Mouse (Mus musculus) adrenal gland, adult 8-10 months (tissue): Measurements from ENCODE around the gene Samd4b. TPM values are rescaled to one million over a fixed set of nuclear protein-coding genes. Genes with fewer than 3 reads are reported as not detected.
A peak's percentile ranks its signal among the peaks of the same experiment; 100 is the strongest.
"Not testable (repeated sequence)": the region's sequence is repeated elsewhere in the genome, so short reads cannot be mapped to it uniquely, and the experiment has no call there.

ENCODE experiments used
- DNase-seq: peaks from one replicate; pipeline ENCODE4 v3.0.0; 2022
- total RNA-seq, 4 experiments: library from RNA; stranded (reverse); gene quantifications; 2 replicates each; pipeline ENCODE4 v1.2.4; 2022

Gene Samd4b
- 10 to 100 TPM; 62.4 to 83.9 (median 73.4) TPM for total RNA-seq

GRCm38 (mm10) chr7:28597642-28598446 lies at the start of gene Samd4b, which contains the start of gene Pak4:
TSS of gene Samd4b (minus strand) at chr7:28598144.
TSS of gene Pak4 (minus strand) at chr7:28598185.
- peak; percentile 99 for DNase-seq

GRCm38 (mm10) chr7:28647016-28647415 lies 49.1 kb upstream of the Samd4b start:
- no peak for DNase-seq

GRCm38 (mm10) chr7:28645947-28646475 lies 48.1 kb upstream of the Samd4b start:
- DNase-seq, result no peak

GRCm38 (mm10) chr7:28645366-28645765 lies 47.4 kb upstream of the Samd4b start:
- no peak for DNase-seq

GRCm38 (mm10) chr7:28641546-28641945 lies 43.6 kb upstream of the Samd4b start:
- no peak for DNase-seq

GRCm38 (mm10) chr7:28637511-28637910 lies 39.6 kb upstream of the Samd4b start:
- DNase-seq, result no peak

GRCm38 (mm10) chr7:28634128-28634527 lies 36.2 kb upstream of the Samd4b start:
- DNase-seq, result no peak

- no peak for DNase-seq
Observed at GRCm38 (mm10) chr7:28631073-28631472, 33.1 kb upstream of the Samd4b start, which contains the start of gene Acp7. TSS of gene Acp7 (minus strand) at chr7:28631332.

- DNase-seq, result no peak
Observed at GRCm38 (mm10) chr7:28624791-28625190, 26.8 kb upstream of the Samd4b start.

GRCm38 (mm10) chr7:28619098-28619715 lies 21.3 kb upstream of the Samd4b start:
- no peak for DNase-seq

GRCm38 (mm10) chr7:28605951-28606350 lies 8.0 kb upstream of the Samd4b start:
- DNase-seq, result peak; percentile 66

GRCm38 (mm10) chr7:28603788-28604187 lies 5.8 kb upstream of the Samd4b start:
- DNase-seq, result not testable (repeated sequence)

GRCm38 (mm10) chr7:28603136-28603535 lies 5.2 kb upstream of the Samd4b start:
- DNase-seq, result no peak

GRCm38 (mm10) chr7:28601668-28602067 lies 3.7 kb upstream of the Samd4b start:
- no peak for DNase-seq

- DNase-seq, result no peak
Observed at GRCm38 (mm10) chr7:28601029-28601428, 3.1 kb upstream of the Samd4b start.

GRCm38 (mm10) chr7:28598951-28599350 lies 1.0 kb upstream of the Samd4b start:
- DNase-seq, result no peak

- no peak for DNase-seq
Observed at GRCm38 (mm10) chr7:28597277-28597570, 720 bp downstream of the Samd4b start.

GRCm38 (mm10) chr7:28596436-28597276 lies 1.3 kb downstream of the Samd4b start:
- DNase-seq, result peak; percentile 77

GRCm38 (mm10) chr7:28595751-28596435 lies 2.1 kb downstream of the Samd4b start:
- peak; percentile 68 for DNase-seq

- DNase-seq, result no peak
Observed at GRCm38 (mm10) chr7:28593206-28594111, 4.5 kb downstream of the Samd4b start.

- no peak for DNase-seq
Observed at GRCm38 (mm10) chr7:28591862-28592261, 6.1 kb downstream of the Samd4b start.
